Mouse (Mus musculus): ENCODE measurements around the gene Hectd1. TPM values are rescaled to one million over a fixed set of nuclear protein-coding genes. Genes with fewer than 3 reads are reported as not detected.
A peak's percentile ranks its signal among the peaks of the same experiment; 100 is the strongest.

Gene Hectd1
- polyA plus RNA-seq, 1 experiment from 2014 or later, result 39.5 TPM

GRCm38 (mm10) chr12:51811388-51812140 lies 17.8 kb downstream of the Hectd1 start:
- no peak for DNase-seq (ENCODE audit: low spot score)
- Histone ChIP-seq H3K4me3 (no peak overlapping the region), H3K27me3 (ENCODE audit: low read depth, poor library complexity, severe bottlenecking) (no peaks in the 10 kb centered on the region), H3K36me3 (peaks cover 41% of the 10 kb centered on the region), H3K4me1 (no peaks in the 10 kb centered on the region), H3K9me3 (replicated peaks) (no peaks in the 10 kb centered on the region), H3K27ac (no peak overlapping the region)
- 92% methylated on average over 5 of the region's 5 CpGs for WGBS

GRCm38 (mm10) chr12:51810564-51810963 lies 18.8 kb downstream of the Hectd1 start:
- DNase-seq (ENCODE audit: low spot score), result no peak
- Histone ChIP-seq H3K27ac (no peak overlapping the region), H3K27me3 (ENCODE audit: low read depth, poor library complexity, severe bottlenecking) (no peaks in the 10 kb centered on the region), H3K9me3 (replicated peaks) (no peaks in the 10 kb centered on the region), H3K4me1 (no peaks in the 10 kb centered on the region), H3K36me3 (peaks cover 42% of the 10 kb centered on the region), H3K4me3 (no peak overlapping the region)

- WGBS, result 92% methylated on average over 7 of the region's 7 CpGs
- Histone ChIP-seq H3K27ac (no peak overlapping the region), H3K9me3 (replicated peaks) (no peaks in the 10 kb centered on the region), H3K4me1 (no peaks in the 10 kb centered on the region), H3K36me3 (peaks cover 99% of the 10 kb centered on the region), H3K27me3 (ENCODE audit: low read depth, poor library complexity, severe bottlenecking) (no peaks in the 10 kb centered on the region), H3K4me3 (no peak overlapping the region)
- peak; percentile 38 for DNase-seq (ENCODE audit: low spot score)
These were observed 44.5 kb downstream of the Hectd1 start for GRCm38 (mm10) chr12:51784842-51785241.

- no peak for DNase-seq (ENCODE audit: low spot score)
- no peaks in the 10 kb centered on the region for H3K27me3 ChIP-seq (ENCODE audit: low read depth, poor library complexity, severe bottlenecking)
- H3K27ac ChIP-seq, result no peak overlapping the region
- peaks cover 86% of the 10 kb centered on the region for H3K36me3 ChIP-seq
- no peak overlapping the region for H3K4me3 ChIP-seq
- H3K9me3 ChIP-seq (replicated peaks), result no peaks in the 10 kb centered on the region
- 94% methylated on average over 15 of the region's 15 CpGs for WGBS
- H3K4me1 ChIP-seq, result no peaks in the 10 kb centered on the region
These were observed 60.6 kb downstream of the Hectd1 start for GRCm38 (mm10) chr12:51768702-51769101.

GRCm38 (mm10) chr12:51767454-51767853 lies 61.9 kb downstream of the Hectd1 start:
- H3K36me3 ChIP-seq, result peaks cover 87% of the 10 kb centered on the region
- H3K27ac ChIP-seq, result no peak overlapping the region
- H3K4me3 ChIP-seq, result no peak overlapping the region
- 96% methylated on average over 4 of the region's 4 CpGs for WGBS
- no peaks in the 10 kb centered on the region for H3K4me1 ChIP-seq
- H3K9me3 ChIP-seq (replicated peaks), result no peaks in the 10 kb centered on the region
- no peaks in the 10 kb centered on the region for H3K27me3 ChIP-seq (ENCODE audit: low read depth, poor library complexity, severe bottlenecking)
- DNase-seq (ENCODE audit: low spot score), result no peak

GRCm38 (mm10) chr12:51759374-51759773 lies 70.0 kb downstream of the Hectd1 start:
- WGBS, result 96% methylated on average over 3 of the region's 3 CpGs
- Histone ChIP-seq H3K4me1 (no peaks in the 10 kb centered on the region), H3K36me3 (peaks cover 96% of the 10 kb centered on the region), H3K4me3 (no peak overlapping the region), H3K9me3 (replicated peaks) (no peaks in the 10 kb centered on the region), H3K27ac (no peak overlapping the region), H3K27me3 (ENCODE audit: low read depth, poor library complexity, severe bottlenecking) (no peaks in the 10 kb centered on the region)
- DNase-seq (ENCODE audit: low spot score), result no peak

- Histone ChIP-seq H3K27me3 (ENCODE audit: low read depth, poor library complexity, severe bottlenecking) (no peaks in the 10 kb centered on the region), H3K36me3 (peaks cover 98% of the 10 kb centered on the region), H3K27ac (no peak overlapping the region), H3K4me1 (no peaks in the 10 kb centered on the region), H3K9me3 (replicated peaks) (no peaks in the 10 kb centered on the region), H3K4me3 (no peak overlapping the region)
- DNase-seq (ENCODE audit: low spot score), result no peak
These were observed 72.8 kb downstream of the Hectd1 start for GRCm38 (mm10) chr12:51756599-51756961.

- Histone ChIP-seq H3K4me3 (no peak overlapping the region), H3K27ac (no peak overlapping the region), H3K36me3 (peaks cover 98% of the 10 kb centered on the region), H3K9me3 (replicated peaks) (no peaks in the 10 kb centered on the region), H3K4me1 (no peaks in the 10 kb centered on the region), H3K27me3 (ENCODE audit: low read depth, poor library complexity, severe bottlenecking) (no peaks in the 10 kb centered on the region)
- 94% methylated on average over 12 of the region's 12 CpGs for WGBS
- DNase-seq (ENCODE audit: low spot score), result no peak
These were observed 73.3 kb downstream of the Hectd1 start for GRCm38 (mm10) chr12:51755938-51756598.

GRCm38 (mm10) chr12:51747348-51747747 lies 82.0 kb downstream of the Hectd1 start:
- H3K4me1 ChIP-seq, result no peaks in the 10 kb centered on the region
- no peak overlapping the region for H3K4me3 ChIP-seq
- WGBS, result 92% methylated on average over 2 of the region's 2 CpGs
- no peaks in the 10 kb centered on the region for H3K9me3 ChIP-seq (replicated peaks)
- no peaks in the 10 kb centered on the region for H3K27me3 ChIP-seq (ENCODE audit: low read depth, poor library complexity, severe bottlenecking)
- DNase-seq (ENCODE audit: low spot score), result peak; percentile 17
- no peak overlapping the region for H3K27ac ChIP-seq
- peaks cover 95% of the 10 kb centered on the region for H3K36me3 ChIP-seq

GRCm38 (mm10) chr12:51744957-51745356 lies 84.4 kb downstream of the Hectd1 start:
- no peaks in the 10 kb centered on the region for H3K9me3 ChIP-seq (replicated peaks)
- whole genome bisulfite sequencing, result 35% methylated on average over 6 of the region's 6 CpGs
- H3K4me3 ChIP-seq, result no peak overlapping the region

GRCm38 (mm10) chr12:51741690-51742089 lies 87.6 kb downstream of the Hectd1 start:
- Histone ChIP-seq H3K4me3 (no peak overlapping the region), H3K27ac (no peak overlapping the region), H3K4me1 (no peaks in the 10 kb centered on the region), H3K9me3 (replicated peaks) (no peaks in the 10 kb centered on the region), H3K36me3 (peaks cover 50% of the 10 kb centered on the region), H3K27me3 (ENCODE audit: low read depth, poor library complexity, severe bottlenecking) (no peaks in the 10 kb centered on the region)
- 89% methylated on average over 6 of the region's 6 CpGs for WGBS
- DNase-seq (ENCODE audit: low spot score), result peak; percentile 48

More at GRCm38 (mm10) chr12:51744957-51745356, 84.4 kb downstream of the Hectd1 start:
- Histone ChIP-seq H3K27me3 (ENCODE audit: low read depth, poor library complexity, severe bottlenecking) (no peaks in the 10 kb centered on the region), H3K36me3 (peaks cover 79% of the 10 kb centered on the region), H3K4me1 (no peaks in the 10 kb centered on the region), H3K27ac (no peak overlapping the region)
- DNase-seq (ENCODE audit: low spot score), result no peak

- Histone ChIP-seq H3K36me3 (peaks cover 15% of the 10 kb centered on the region), H3K9me3 (replicated peaks) (no peaks in the 10 kb centered on the region), H3K27me3 (ENCODE audit: low read depth, poor library complexity, severe bottlenecking) (no peaks in the 10 kb centered on the region), H3K4me3 (no peak overlapping the region), H3K4me1 (peaks cover 5% of the 10 kb centered on the region; the same call in 1 of the 2 replicates), H3K27ac (no peak overlapping the region)
- 89% methylated on average over 1 of the region's 1 CpGs for WGBS
- DNase-seq (ENCODE audit: low spot score), result no peak
These were observed 92.5 kb downstream of the Hectd1 start for GRCm38 (mm10) chr12:51736807-51737206.

GRCm38 (mm10) chr12:51736381-51736780 lies 93.0 kb downstream of the Hectd1 start:
- no peak overlapping the region for H3K27ac ChIP-seq

More at GRCm38 (mm10) chr12:51736381-51736780, 93.0 kb downstream of the Hectd1 start:
- peaks cover 5% of the 10 kb centered on the region; the same call in 1 of the 2 replicates for H3K4me1 ChIP-seq
- H3K27me3 ChIP-seq (ENCODE audit: low read depth, poor library complexity, severe bottlenecking), result no peaks in the 10 kb centered on the region
- no peak for DNase-seq (ENCODE audit: low spot score)
- 85% methylated on average over 3 of the region's 3 CpGs for WGBS
- no peaks in the 10 kb centered on the region for H3K9me3 ChIP-seq (replicated peaks)
- no peak overlapping the region for H3K4me3 ChIP-seq
- H3K36me3 ChIP-seq, result peaks cover 10% of the 10 kb centered on the region; the same call in 1 of the 2 replicates
